Mouse (Mus musculus): ENCODE data around the gene Igfbp7.

- TF ChIP-seq CTCF (conservative IDR thresholded peaks at IDR 0.05; ENCODE audit: insufficient read depth, insufficient read length, low read depth, low read length) = no peak
- TF ChIP-seq POLR2A (IDR thresholded peaks at IDR 0.05; ENCODE audit: low read depth, low read length) = no peak
Observed at GRCm38 (mm10) chr5:77452103-77452502, 44.3 kb upstream of the Igfbp7 start.
